Mouse (Mus musculus): ENCODE measurements around the gene Dolpp1. TPM values are rescaled to one million over a fixed set of nuclear protein-coding genes. Genes with fewer than 3 reads are reported as not detected.

The Dolpp1 gene
- total RNA-seq (2021) = 1 to 10 TPM; 7.6 to 8.8 TPM

GRCm38 (mm10) chr2:30392114-30392576, at the start of gene Dolpp1:
Gene Dolpp1, plus strand, starts transcription at chr2:30392254.
- intact Hi-C loops (cut with DNase I) = no loop called here
- peak; percentile 87 to 94 for DNase-seq

DNA sequence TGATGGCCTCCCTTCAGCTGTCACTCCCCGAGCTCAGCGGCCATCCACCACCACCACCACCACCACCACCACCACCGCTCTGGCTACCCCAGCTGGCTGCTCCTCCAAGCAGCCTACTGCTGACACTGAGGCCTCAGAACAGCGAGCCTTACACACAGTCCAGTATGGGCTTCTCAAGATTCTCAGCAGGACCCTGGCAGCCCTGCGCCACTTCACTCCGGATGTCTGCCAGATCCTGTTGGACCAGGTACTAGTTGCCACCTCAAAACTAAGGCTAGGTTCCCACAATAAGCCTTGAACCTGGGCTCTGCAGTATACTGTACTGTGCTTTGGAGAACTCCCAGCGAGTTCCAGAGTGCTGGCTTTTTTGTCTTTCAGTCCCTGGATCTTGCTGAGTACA, 49.5 kb upstream of the Dolpp1 start:
- intact Hi-C loops (cut with DNase I) = no loop called here
- no peak for DNase-seq

DNA sequence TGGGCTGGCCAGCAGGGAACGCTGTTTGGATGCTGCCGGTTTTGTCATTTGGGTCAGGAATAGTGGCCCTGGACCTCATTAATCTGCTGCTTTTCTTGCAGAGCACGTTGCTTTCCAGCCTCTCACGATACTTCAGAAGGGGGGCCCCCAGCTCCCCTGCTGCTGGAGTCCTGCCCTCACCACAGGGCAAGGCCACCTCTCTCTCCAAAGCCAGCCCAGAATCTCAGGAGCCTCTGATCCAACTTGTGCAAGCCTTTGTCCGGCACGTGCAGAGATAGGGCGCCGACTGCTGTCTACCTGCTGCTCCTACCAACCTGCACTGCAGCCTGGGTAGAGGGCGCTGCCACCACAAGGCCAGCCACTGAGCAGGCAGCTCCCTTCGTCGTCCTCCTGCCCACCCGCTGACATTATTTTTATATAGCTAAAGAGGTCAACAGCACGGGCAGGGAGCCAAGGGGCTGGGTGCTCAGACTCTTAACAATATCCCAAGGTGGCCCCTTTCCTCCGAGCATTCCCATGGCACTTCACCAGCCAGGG, 48.4 kb upstream of the Dolpp1 start:
- intact Hi-C loops (cut with DNase I) = no loop called here
- DNase-seq = peak; percentile 32 to 40

- DNase-seq = no peak
- intact Hi-C loops (cut with DNase I) = no loop called here
Measured at GRCm38 (mm10) chr2:30345971-30346676, 45.9 kb upstream of the Dolpp1 start.

GRCm38 (mm10) chr2:30349196-30349595, 42.9 kb upstream of the Dolpp1 start:
- intact Hi-C loops (cut with DNase I) = no loop called here
- no peak for DNase-seq

- intact Hi-C loops (cut with DNase I) = no loop called here
- no peak for DNase-seq
Measured at GRCm38 (mm10) chr2:30351149-30351548, 40.9 kb upstream of the Dolpp1 start.

GRCm38 (mm10) chr2:30355861-30356260, 36.2 kb upstream of the Dolpp1 start:
- intact Hi-C loops (cut with DNase I) = no loop called here
- no peak for DNase-seq

- intact Hi-C loops (cut with DNase I) = no loop called here
- DNase-seq = no peak
Measured at GRCm38 (mm10) chr2:30356266-30356665, 35.8 kb upstream of the Dolpp1 start.

GRCm38 (mm10) chr2:30356906-30357305, 35.1 kb upstream of the Dolpp1 start:
- intact Hi-C loops (cut with DNase I) = no loop called here
- DNase-seq = no peak

DNA sequence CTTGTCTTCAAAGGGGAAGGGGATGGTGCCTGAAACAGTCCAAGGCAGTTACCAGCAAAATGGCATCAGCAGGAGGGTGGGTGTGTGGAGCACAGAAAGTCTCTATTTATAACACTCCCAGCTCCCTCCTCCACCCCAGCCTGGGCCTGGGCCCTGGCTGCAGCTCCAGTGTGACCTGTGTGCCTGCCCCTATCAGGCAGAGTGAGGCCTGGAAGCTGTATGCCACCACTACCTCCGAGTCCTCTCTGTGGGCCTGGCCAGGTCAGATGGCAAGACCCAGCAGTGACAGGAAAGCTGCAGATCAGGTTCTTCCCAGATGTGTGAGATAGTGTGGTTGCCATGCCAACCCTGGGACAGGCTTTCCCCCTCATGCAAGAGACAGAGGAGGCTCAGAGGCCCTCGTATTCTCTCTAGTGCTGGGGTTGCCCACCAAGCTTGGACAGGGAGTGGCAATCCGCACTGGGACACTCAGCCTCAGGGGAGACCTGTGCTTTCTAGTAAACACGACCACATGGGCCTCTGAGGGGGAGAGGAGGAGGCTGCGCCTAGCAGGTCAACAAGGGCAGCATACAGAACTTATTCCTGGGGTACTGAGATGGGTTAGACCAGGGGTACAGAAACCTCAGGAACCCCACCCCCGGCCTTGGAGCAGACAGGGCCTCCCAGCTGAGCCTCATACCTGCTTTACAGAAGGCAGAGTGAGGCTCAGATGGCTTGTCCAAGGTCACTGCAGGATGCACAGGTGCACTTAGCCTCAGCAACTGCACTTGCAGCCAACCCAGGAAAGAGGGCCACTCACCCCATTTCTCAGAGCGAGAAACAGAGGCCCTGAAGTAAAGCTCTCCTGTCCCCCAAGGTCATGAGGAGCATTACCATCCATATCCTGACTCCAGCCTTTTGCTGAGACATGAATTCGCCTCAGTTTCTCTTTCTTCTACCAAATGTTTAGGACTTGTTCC, 34.2 kb upstream of the Dolpp1 start:
- intact Hi-C loops (cut with DNase I) = no loop called here
- DNase-seq = peak in 1 of 2 experiments; percentile 18

DNA sequence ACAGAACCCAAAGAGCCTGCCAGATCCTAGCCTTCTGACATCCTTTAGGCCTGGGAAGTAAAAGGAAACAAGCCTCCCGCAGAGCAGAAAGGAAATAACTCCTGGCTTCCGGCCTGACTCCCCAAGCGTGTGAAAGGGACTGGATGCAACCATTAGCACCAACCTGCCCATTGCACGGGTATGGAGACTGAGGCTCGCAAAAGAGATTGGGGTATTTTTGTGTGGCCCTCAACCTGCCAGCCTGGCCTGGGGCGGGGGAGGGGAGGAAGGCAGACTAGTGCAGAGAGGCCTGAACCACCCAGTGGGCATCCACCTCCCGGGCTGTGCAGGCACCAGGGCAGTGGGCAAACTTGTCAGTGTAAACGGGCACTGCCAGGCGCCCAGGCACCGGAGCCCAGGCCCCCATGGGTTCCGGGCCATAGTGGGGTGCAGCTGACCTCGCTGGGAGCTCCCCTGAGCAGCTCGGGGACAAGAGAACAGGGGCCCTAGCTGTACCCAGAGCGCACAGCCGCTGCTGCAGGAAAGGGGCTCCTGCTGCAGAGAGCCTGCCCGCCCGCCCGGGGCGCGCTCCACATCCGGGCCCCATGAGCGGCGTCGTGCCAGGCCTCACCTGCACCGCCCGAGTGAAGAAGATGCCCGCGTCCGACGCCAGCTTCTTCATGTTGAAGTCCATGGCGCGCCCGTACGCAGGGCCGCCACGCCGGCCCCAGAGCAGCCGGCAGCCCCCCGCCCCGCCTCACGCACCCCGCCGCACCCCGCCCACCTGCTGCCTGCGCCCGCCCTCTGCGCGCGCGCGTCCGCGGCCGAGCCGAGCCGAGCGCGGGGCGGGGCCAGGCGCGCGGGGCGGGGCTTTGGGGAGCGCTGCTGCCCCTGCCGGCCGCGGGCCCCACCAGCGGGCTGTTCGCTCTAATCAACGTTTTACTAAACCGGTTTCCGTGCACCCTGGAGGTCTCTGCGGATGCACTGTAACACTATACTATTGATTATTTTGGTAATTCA, 33.2 kb upstream of the Dolpp1 start, which contains the start of gene Sh3glb2:
Gene Sh3glb2, minus strand, starts transcription at position 805 of the 999 bp plus-strand sequence.
- intact Hi-C loops (cut with DNase I) = no loop called here
- DNase-seq = peak; percentile 89 to 90

GRCm38 (mm10) chr2:30360626-30361025, 31.4 kb upstream of the Dolpp1 start:
- intact Hi-C loops (cut with DNase I) = no loop called here
- DNase-seq = no peak

DNA sequence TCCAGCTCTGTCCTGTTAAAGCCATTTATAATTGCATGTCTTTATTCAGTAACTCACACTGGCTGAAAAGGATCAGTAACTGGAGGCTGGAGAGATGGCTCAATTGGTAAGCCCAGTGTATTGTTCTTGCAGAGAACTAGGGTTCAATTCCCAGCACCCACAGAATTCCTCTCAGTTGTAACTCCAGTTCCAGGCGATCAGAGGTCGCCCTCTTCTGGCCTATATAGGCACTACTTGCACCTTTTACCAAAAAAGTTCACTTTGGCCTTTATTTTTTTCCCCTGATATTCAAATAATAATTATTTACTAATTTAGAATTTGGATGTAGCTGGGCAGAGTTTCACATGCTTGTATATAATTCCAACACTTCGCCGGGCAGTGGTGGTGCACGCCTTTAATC, 29.2 kb upstream of the Dolpp1 start:
- no peak for DNase-seq
- intact Hi-C loops (cut with DNase I) = no loop called here

DNA sequence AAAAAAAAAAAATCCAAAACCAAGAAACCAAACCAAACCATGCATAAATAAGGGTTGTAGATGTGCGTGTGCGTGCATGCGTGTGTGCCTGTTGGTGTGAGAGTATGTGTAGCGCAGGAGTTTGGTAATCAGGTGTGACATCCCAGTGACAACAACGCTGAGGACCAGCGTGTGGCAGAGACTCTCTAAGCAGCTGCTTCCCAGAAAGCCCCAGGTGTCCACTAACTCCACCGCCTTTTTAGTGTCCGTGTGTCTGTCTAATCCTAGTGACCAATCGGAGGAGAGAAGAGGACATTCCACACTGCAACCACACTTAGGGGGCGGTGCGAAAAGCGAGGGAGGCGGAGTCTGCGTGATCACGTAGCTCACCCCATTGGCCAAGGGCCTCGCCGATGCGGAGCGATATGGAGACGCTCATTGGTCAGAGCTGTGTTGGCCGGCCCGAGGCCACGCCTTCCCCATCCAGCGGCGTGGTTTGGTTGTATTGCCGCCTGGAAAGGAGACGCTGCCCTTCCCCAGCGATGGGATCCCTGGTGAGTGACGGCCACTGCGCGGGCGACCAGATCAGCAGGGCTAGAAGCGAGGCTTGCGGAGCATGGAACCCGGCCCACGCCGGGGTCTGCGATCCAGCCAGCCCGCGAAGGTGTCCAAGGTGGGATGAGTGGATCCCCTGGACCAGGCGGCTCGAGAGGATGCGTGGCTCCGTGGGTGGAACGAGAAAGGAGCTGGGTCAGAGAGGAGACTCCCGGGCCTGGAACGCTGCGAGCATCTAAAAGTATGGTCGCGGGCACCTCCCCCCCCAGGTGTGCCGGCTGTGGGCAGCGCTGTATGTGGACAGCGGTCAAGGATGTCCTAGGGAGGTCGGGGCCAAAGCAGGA, 28.0 kb upstream of the Dolpp1 start, which contains the start of gene Miga2:
Gene Miga2, plus strand, starts transcription at position 461 of the 878 bp plus-strand sequence.
- DNase-seq = peak; percentile 97
- intact Hi-C loops (cut with DNase I) = no loop called here

DNA sequence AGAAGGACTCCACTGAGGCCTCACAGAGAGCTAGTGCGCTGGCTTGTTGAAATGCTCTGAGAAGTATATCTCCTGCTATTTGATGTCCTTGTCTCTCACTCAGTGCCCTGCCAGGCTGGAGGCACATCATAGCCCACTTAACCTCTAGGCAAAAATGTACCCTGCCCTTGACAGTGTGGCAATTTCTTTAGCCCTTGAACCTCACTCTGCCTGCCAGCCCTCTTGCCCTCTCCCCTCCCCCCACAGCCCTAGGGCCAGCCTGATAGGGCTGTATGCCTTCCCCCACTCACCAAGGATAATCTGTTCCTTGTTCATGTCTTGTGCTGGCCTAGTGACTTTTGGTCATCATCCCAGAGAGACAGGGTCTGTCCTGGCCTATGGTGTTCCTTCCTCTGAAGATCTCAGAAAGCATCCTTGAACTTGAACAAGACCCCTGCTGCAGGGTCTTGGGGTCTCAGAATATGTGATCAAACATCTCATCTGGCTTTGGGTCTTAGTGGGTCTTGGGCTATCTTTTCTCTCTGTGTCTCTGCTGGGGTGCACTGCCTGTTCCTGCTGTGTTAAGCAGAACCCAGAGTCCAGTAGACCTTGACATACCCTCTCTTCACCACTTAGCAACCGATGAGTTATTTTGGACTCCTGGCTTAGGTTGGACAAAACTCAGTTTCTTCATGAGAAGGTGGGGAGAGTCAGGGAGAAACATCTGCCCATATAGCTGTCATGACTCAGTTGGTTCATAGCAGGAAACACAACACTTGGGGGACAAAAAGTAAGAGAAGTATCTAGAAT, 26.6 kb upstream of the Dolpp1 start:
- intact Hi-C loops (cut with DNase I) = loop anchor here (2.0 kb wide), 1 partner anchor 49 kb away; the partner anchor contains the start of gene Crat
- DNase-seq = no peak

GRCm38 (mm10) chr2:30366203-30366602, 25.9 kb upstream of the Dolpp1 start:
- DNase-seq = peak in 1 of 2 experiments; percentile 20
- intact Hi-C loops (cut with DNase I) = loop anchor here (2.0 kb wide), 1 partner anchor 49 kb away; the partner anchor contains the start of gene Crat

- intact Hi-C loops (cut with DNase I) = no loop called here
- DNase-seq = no peak
Measured at GRCm38 (mm10) chr2:30371544-30371943, 20.5 kb upstream of the Dolpp1 start.

DNA sequence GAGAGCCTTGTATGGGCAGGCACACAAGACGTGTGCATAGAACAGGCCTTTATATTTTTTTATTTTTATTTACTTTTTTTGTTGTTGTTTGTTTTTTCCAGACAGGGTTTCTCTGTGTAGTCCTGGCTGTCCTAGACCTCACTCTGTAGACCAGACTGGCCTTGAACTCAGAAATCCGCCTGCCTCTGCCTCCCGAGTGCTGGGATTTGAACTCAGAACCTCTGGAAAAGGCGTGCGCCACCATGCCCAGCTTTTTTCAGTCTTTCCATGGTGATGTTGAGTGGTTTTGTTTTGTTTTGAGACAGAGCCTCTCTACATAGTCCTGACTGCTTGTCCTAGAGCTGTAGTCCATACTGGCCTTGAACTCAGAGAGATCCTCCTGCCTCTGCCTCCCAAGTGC, 19.3 kb upstream of the Dolpp1 start:
- intact Hi-C loops (cut with DNase I) = no loop called here
- DNase-seq = no peak

Data from heart, postnatal 36 days (tissue).